Mouse (Mus musculus) C2C12 (cell line): Measurements from ENCODE around the gene Bbof1. TPM values are rescaled to one million over a fixed set of nuclear protein-coding genes. Genes with fewer than 3 reads are reported as not detected.

Experiments used
- H3K27me3 ChIP-seq: one replicate; pipeline ENCODE4 v1.6.1; 2011; ENCODE audit not compliant: control insufficient read depth, insufficient read depth, insufficient read length
- H3K36me3 ChIP-seq: one replicate; pipeline ENCODE4 v1.6.1; 2011; ENCODE audit not compliant: control insufficient read depth, insufficient read depth
- H3K4me3 ChIP-seq: one replicate; pipeline ENCODE4 v1.5.1; 2011; ENCODE audit warnings: mild to moderate bottlenecking, control low read depth; ENCODE audit not compliant: poor library complexity, insufficient read depth, severe bottlenecking
- H3K79me2 ChIP-seq: one replicate; pipeline ENCODE4 v1.6.1; 2011; ENCODE audit not compliant: control insufficient read depth, insufficient read depth
- H3K79me3 ChIP-seq: one replicate; pipeline ENCODE4 v1.6.1; 2011; ENCODE audit warnings: low read depth, control low read depth
- H3ac ChIP-seq: one replicate; pipeline ENCODE3; 2011; ENCODE audit warnings: low read depth; ENCODE audit not compliant: control insufficient read depth, insufficient read length
- CEBPB ChIP-seq: IDR thresholded peaks from one replicate; pipeline ENCODE4 v1.6.1; 2011; ENCODE audit warnings: low read depth, mild to moderate bottlenecking, control low read depth, moderate library complexity
- CTCF ChIP-seq: IDR thresholded peaks from one replicate; pipeline ENCODE4 v1.5.1; 2011; ENCODE audit not compliant: control insufficient read depth, insufficient read depth, insufficient read length
- FOSL1 ChIP-seq: IDR thresholded peaks from one replicate; pipeline ENCODE4 v1.8.0; 2011; ENCODE audit warnings: mild to moderate bottlenecking, low read length; ENCODE audit not compliant: poor library complexity, insufficient read depth, severe bottlenecking
- MAX ChIP-seq: IDR thresholded peaks from one replicate; pipeline ENCODE4 v1.6.1; 2011; ENCODE audit warnings: mild to moderate bottlenecking, control low read depth
- MYOD1 ChIP-seq: IDR thresholded peaks from one replicate; pipeline ENCODE4 v1.6.1; 2011; ENCODE audit warnings: low read depth; ENCODE audit not compliant: control insufficient read depth, insufficient read length
- MYOG ChIP-seq: IDR thresholded peaks from one replicate; pipeline ENCODE4 v1.6.1; 2011; ENCODE audit not compliant: control insufficient read depth, insufficient read length; ENCODE audit errors: extremely low read depth
- USF1 ChIP-seq: IDR thresholded peaks from one replicate; pipeline ENCODE4 v1.6.1; 2011; ENCODE audit warnings: low read depth, mild to moderate bottlenecking, control low read depth, moderate library complexity
- polyA plus RNA-seq: library from polyadenylated mRNA; unstranded; fragments of >200 nt; fragmentation: generic; extraction: Trizol; gene quantifications from one replicate; pipeline ENCODE4 v1.2.1, GENCODE M21; 2012; ENCODE audit warnings: missing spikeins

Bbof1 gene
- polyA plus RNA-seq, 1 experiment = 0.25 TPM

DNA sequence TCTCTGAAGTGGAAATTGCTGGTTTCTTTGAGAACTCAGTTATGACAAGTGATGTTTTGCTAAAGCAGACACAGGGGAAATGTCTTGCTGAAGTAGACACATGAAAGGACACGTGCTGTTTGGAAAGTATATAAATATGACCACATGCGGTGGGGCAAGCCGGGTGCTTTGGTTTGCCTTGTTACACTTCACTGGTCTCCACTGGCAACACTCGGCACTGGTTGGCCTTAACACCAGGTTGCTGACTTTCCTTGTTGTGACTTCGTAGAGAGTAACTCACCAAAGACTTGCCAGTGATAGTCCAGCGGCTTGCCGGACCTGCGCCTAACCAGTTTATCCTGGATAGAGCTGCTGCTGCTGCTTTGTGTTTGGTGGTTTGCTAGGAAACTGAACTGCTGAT, 20.8 kb upstream of the Bbof1 start:
- no peaks in the 10 kb centered on the region for H3K79me2 ChIP-seq
- no peaks in the 10 kb centered on the region for H3K27me3 ChIP-seq
- H3ac ChIP-seq = no peak overlapping the region
- H3K4me3 ChIP-seq = no peak overlapping the region
- H3K79me3 ChIP-seq = no peaks in the 10 kb centered on the region
- TF ChIP-seq USF1 (no peak), CTCF (no peak), MYOD1 (no peak), FOSL1 (no peak), MYOG (no peak), CEBPB (no peak), MAX (no peak)
- H3K36me3 ChIP-seq = no peaks in the 10 kb centered on the region

DNA sequence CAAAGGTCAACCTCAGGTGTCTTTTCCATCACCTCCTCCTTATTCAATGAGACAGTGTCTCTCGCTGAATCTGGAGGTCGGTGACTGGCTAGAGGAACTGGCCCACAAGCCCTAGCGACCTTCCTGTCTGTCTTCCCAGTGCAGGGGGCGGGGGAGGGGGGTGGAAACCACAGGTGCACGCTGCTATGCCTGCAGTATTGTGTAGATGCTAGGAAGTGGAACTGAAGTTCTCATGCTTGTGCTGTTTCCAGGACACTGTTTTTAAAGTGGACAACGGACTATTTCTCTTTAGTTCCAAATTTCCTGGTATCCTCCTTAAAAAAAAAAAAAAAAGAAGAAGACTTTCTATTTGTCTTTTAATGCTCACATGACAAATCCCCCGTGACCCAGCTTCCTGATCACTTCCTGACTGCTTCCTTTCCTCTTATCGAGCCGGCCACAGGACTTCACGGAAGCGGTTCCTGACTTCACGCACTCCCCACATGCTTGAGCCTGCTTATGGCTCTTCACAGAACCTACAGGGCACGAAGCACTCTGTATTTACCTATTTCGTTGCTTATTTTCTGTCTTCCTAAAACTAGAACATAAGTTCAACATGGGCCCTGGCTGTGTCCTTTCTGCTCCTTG, 20.0 kb upstream of the Bbof1 start:
- Histone ChIP-seq H3K27me3 (no peaks in the 10 kb centered on the region), H3K79me3 (no peaks in the 10 kb centered on the region), H3K4me3 (no peak overlapping the region), H3ac (no peak overlapping the region), H3K36me3 (no peaks in the 10 kb centered on the region), H3K79me2 (no peaks in the 10 kb centered on the region)
- TF ChIP-seq USF1 = no peak
- no peak for TF ChIP-seq CEBPB
- TF ChIP-seq MYOD1 = no peak
- TF ChIP-seq CTCF = no peak
- no peak for TF ChIP-seq FOSL1
- no peak for TF ChIP-seq MAX
- TF ChIP-seq MYOG = no peak

DNA sequence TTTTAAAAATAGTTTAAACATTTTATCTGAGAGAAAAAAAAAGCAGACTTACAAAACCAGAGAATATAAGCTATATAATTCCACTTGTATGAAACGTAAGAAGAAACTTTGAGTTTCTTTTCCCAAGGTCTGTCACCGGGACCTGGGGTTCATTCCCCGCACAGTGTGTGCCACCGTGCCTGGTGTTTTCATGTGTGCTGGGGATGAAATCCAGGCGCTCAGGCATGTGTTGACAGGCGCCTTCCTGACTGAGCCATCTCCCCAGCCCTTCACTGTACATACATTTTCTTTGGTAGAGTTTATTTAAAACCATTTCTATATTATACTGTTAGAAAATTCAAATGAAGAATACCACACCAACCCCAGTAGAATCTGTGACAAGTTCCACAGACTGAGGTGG, 18.5 kb upstream of the Bbof1 start:
- H3ac ChIP-seq = no peak overlapping the region
- no peaks in the 10 kb centered on the region for H3K36me3 ChIP-seq
- no peaks in the 10 kb centered on the region for H3K27me3 ChIP-seq
- no peak for TF ChIP-seq MYOG
- no peak for TF ChIP-seq USF1
- no peak for TF ChIP-seq MYOD1
- TF ChIP-seq FOSL1 = no peak
- TF ChIP-seq MAX = no peak
- TF ChIP-seq CEBPB = no peak
- no peak for TF ChIP-seq CTCF
- H3K79me3 ChIP-seq = no peaks in the 10 kb centered on the region
- H3K4me3 ChIP-seq = no peak overlapping the region
- no peaks in the 10 kb centered on the region for H3K79me2 ChIP-seq

DNA sequence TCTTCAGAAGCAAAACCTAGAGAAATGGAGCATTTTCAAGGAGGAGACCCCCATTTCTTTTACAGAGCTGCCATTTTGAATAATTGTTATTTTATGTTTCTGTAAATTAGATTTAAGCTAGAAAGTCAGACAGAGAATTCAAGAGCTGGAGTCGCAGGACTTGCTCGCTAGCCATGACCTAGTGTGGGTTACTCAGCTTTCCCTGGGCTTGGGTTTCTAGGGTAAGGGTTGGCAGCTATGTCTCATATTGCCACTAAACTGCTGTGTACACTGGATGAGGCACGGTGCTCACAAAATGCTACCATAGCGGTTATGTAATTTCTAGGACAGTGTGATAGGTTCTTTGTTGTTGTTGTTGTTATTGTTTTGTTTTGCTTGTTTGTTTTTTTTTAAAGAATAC, 16.2 kb upstream of the Bbof1 start:
- TF ChIP-seq MYOD1 (no peak), MAX (no peak), CEBPB (no peak), MYOG (no peak), USF1 (no peak), CTCF (no peak), FOSL1 (no peak)
- H3K36me3 ChIP-seq = no peaks in the 10 kb centered on the region
- H3ac ChIP-seq = no peak overlapping the region
- H3K27me3 ChIP-seq = no peaks in the 10 kb centered on the region
- H3K79me3 ChIP-seq = no peaks in the 10 kb centered on the region
- H3K4me3 ChIP-seq = no peak overlapping the region
- H3K79me2 ChIP-seq = no peaks in the 10 kb centered on the region

DNA sequence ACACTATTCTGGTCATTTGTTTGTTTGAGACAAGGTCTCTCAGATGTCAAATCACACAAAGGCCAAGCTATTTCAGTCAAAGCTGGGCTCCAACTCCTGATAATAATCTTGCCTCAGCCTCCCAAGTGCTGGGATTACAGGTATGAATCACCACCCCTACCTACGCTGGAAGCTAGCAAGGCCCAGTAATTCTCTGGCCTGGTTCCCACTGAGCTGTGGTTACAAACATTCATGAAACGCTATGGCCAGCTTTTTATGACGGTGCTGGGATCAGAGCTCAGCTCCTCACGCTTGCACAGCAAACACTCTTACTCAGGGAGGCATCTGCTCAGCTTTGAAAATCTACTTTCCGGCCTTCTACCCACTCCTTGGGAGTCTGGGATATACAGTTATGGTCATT, 15.0 kb upstream of the Bbof1 start:
- Histone ChIP-seq H3ac (no peak overlapping the region), H3K4me3 (no peak overlapping the region), H3K79me2 (no peaks in the 10 kb centered on the region), H3K27me3 (no peaks in the 10 kb centered on the region), H3K79me3 (no peaks in the 10 kb centered on the region), H3K36me3 (no peaks in the 10 kb centered on the region)
- TF ChIP-seq CEBPB = no peak
- no peak for TF ChIP-seq FOSL1
- TF ChIP-seq USF1 = no peak
- TF ChIP-seq MAX = no peak
- TF ChIP-seq MYOG = no peak
- TF ChIP-seq CTCF = no peak
- TF ChIP-seq MYOD1 = no peak
